Mouse (Mus musculus) gastrocnemius, postnatal 36 days (tissue): ENCODE data around the gene Adh6b. TPM values are rescaled to one million over a fixed set of nuclear protein-coding genes. Genes with fewer than 3 reads are reported as not detected.

Source experiments
- DNase-seq, 2 experiments: peaks; one replicate each; pipeline ENCODE4 v3.0.0; 2022
- intact Hi-C: fragments of 180-260 bp; cut with DNase I; formaldehyde crosslinking; loops from one replicate; pipeline ENCODE4 v1.15.1; 2025
- long read RNA-seq, 2 experiments: library from polyadenylated mRNA; stranded (forward); transcript quantifications; one replicate each; pipeline ENCODE4 v2.0.0; 2021
- total RNA-seq, 2 experiments: library from RNA; stranded (reverse); gene quantifications; 2 replicates each; pipeline ENCODE4 v1.2.3; 2021

Adh6b gene
- not detected for total RNA-seq
- long read RNA-seq, experiment 1 = 0 reads
- long read RNA-seq, experiment 2, partial matches to known transcripts = 1 of 1 reads
- long read RNA-seq, experiment 2, other reads (novel, unspliced or antisense) = 0 of 1 reads

GRCm38 (mm10) chr3:138341471-138341870, at the start of gene Adh6b:
Gene Adh6b, plus strand, starts transcription at chr3:138341775.
- no peak for DNase-seq
- intact Hi-C loops = no loop called here

DNA sequence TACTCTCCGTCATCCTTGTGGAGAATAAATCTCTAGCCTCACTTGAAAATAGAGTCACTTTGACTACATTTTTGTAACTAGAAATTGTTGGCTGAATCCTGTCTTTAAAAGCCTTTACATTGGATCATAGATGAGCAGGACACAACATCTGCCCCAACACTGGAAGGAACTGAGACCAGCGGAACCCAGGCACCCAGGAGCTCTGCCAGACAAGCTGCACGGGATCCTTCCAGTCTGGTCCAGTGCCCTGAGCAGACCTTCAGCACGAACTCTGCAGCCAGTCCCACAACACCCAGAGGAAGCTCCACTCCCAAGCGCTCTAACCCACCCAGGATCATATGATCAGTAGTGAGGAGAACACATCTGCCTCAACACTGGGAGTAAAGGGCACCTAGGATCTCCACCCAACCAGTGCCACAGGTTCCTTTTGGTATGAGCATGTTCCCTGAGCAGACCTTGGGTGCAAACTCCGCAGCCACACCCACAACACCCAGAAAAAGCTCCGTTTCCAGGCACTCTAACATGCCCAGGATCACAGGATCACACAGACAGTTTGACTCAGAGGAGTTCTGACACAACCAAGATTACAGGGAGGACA, 48.2 kb upstream of the Adh6b start:
- DNase-seq = no peak
- intact Hi-C loops = loop anchor here (5.0 kb wide), 1 partner anchor 649 kb away; no protein-coding TSS in a partner anchor

DNA sequence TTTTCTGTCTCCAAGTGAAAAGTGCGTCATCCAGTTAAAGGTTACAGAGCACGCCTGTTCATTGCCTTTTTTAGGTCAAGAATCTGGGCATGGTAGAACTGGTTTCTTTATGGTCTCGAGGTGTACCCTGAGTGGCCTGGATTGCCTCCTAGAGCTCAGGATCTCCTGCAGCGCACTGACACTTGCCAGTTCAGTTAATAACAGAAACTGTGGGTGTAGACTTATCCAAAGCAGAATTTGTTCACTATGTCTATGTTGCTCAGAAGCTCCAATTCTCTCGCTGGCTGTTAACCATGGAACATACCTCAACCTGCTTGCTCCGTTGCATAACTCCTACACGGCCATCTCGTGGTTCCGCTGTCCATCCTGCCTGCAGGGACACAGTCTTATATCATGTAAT, 41.4 kb upstream of the Adh6b start:
- intact Hi-C loops = no loop called here
- DNase-seq = no peak

- DNase-seq = no peak
- intact Hi-C loops = no loop called here
These were observed 38.9 kb upstream of the Adh6b start for GRCm38 (mm10) chr3:138302676-138303075.

DNA sequence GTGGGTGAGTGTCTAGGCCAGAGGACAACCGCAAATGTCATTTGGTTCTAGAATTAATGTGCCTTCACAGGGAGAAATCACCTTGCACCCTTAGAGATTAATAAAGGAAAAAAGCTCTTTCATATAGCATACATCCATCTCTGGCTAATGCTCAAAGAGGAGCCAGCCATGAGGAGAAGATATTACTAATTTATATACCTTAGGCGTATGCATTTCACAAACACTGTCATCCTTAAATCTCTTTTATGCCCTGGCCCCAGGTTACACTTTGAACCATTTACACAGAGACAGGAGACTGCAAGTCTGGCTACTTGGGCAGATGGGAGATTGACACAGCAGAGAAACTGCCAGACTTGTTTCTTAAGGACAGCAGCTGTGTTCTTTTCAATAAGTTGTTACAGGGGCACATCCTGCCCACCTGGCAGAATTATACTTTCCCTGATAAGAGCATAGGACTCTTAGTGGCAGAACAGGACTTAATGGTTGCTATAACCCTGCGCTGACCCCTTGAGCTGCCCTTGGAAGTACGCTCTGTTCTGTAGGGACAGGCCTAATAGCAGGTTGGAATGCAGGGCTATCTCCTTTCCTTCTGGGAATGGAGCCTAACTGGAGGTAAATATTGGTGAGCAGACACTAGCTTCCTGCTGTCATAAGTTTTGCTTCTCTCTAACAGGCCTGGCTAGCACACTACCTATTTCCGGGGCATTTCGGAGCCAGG, 37.6 kb upstream of the Adh6b start:
- intact Hi-C loops = no loop called here

GRCm38 (mm10) chr3:138304489-138304871, 37.1 kb upstream of the Adh6b start:
- no peak for DNase-seq
- intact Hi-C loops = no loop called here

More for the DNA sequence above, 37.6 kb upstream of the Adh6b start:
- no peak for DNase-seq

- intact Hi-C loops = no loop called here
- no peak for DNase-seq
These were observed 35.9 kb upstream of the Adh6b start for GRCm38 (mm10) chr3:138305486-138306289.

DNA sequence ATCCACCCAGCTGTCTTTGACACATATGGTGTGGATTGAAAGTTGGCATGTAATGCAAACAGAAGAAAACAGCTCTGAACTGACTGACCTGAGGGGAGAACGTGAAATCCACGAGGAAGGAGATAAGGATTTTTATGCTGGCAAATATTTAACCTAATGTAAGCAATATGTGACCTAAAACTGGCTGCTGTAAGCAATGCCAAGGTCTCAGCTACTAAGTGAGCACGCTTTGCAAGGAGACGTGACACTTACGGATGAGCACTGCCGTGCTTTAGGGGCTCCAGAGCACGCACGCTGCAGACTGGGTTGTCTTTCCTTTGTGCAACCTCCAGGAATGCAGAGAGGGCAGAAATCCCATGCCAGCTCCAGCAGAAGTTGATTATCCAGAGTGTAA, 35.3 kb upstream of the Adh6b start:
- DNase-seq = no peak
- intact Hi-C loops = no loop called here

DNA sequence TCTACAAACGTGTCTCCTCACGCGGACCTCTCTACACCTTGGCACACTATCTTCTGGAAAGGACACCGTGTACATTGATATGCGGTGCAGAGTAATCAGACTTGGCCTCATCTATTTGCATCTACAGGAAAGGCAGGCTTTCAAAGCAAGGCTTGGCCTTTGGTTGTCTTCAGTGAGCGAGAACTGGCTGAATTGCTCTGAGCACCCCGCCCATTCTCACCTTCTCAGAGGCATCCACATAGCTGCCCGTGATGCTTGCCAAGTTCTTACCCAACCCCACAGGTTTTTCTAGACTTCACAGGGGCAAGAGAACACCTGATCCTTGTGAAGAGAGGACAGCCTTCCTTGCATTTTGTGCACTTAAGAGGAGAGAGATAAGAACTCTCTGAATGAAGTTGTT, 31.7 kb upstream of the Adh6b start:
- DNase-seq = no peak
- intact Hi-C loops = no loop called here

GRCm38 (mm10) chr3:138311015-138311414, 30.6 kb upstream of the Adh6b start:
- intact Hi-C loops = no loop called here
- no peak for DNase-seq

GRCm38 (mm10) chr3:138312965-138313364, 28.6 kb upstream of the Adh6b start, which contains the start of gene Adh6a:
Gene Adh6a, plus strand, starts transcription at chr3:138313286.
- DNase-seq = no peak
- intact Hi-C loops = no loop called here

DNA sequence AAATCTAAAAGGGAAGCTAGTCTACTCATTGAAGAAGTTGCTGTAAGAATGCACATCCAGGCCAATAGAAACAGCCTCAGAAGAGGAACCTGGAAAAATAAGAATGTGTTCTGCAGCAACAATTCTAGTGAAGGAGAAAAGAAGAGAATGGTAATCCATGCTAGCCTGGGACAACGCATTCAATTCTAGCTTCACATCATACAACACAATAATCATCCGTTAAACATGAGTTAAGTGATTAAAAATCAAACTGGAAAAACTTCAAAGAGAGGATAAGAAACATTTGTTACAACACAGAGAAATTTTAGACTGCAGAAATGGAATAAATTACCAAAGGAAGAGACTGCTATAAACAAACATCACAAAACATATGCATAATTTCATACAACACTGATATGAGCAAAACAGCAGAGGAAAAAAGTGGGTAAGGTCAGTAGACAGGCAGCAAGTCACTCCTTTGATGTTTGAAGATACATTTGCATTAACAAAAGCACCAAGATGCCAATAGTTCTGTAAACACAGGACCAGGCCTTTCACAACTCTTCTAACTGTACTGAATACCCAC, 24.6 kb upstream of the Adh6b start:
- no peak for DNase-seq
- intact Hi-C loops = no loop called here

DNA sequence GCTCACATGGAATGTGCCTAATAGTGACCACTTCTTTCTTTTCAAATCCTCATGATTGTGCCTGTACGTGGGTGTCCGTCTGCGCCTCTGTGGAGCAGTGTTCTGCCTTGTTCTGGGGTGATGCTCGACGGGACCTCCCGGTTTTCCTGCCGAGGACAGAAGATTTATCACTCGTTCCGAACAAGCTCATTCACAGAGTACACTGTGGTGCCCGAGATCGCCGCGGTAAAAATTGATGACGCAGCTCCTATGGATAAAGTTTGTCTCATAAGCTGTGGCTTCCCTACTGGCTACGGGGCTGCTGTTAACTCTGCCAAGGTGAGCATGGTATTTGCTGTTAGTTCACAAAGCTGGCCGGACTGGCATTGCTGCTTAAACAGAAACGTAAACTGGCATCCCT, 16.6 kb upstream of the Adh6b start:
- DNase-seq = no peak
- intact Hi-C loops = no loop called here

GRCm38 (mm10) chr3:138325466-138325865, 16.1 kb upstream of the Adh6b start:
- DNase-seq = no peak
- intact Hi-C loops = no loop called here

DNA sequence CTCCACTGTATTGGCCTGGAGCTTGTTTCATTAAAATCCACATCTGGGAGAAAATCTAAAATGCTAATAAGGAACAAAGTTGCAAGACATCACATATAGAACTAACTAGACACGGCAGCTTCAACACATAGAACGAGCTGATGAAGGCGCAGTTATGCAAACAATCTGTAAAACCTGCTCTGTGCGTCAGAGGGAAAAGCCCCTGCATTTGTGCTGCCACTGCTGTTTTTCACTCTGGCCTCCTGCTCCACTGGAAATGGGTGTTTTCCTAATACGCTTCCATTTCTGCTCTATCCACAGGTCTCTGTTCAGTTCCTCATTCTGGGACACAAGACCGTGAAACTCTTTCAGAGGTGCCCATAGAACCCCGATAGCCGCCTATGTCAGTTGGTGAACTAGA, 7.7 kb upstream of the Adh6b start:
- intact Hi-C loops = no loop called here
- no peak for DNase-seq

- intact Hi-C loops = no loop called here
- DNase-seq = no peak
These were observed 7.3 kb upstream of the Adh6b start for GRCm38 (mm10) chr3:138334320-138334719.

DNA sequence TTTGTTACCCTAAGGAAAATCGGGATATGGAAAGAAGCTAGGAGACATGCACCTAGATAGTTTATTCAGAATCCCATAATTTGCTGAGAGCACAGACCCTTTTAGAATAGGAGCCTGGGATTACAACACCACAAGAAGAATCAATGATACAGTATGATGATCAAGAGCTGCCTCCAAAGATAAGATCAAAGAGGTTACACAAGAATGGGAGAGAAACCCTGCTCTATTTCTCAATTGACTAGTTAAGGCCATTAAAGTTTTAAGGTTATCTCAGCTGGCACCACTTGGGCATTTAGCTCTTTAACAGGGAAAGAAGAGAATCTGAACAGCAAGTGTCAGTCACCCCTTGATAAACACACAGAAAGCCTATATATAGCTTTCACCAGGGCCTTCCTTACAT, 6.0 kb upstream of the Adh6b start:
- intact Hi-C loops = no loop called here
- no peak for DNase-seq

GRCm38 (mm10) chr3:138336104-138336754, 5.3 kb upstream of the Adh6b start:
- intact Hi-C loops = no loop called here
- no peak for DNase-seq

DNA sequence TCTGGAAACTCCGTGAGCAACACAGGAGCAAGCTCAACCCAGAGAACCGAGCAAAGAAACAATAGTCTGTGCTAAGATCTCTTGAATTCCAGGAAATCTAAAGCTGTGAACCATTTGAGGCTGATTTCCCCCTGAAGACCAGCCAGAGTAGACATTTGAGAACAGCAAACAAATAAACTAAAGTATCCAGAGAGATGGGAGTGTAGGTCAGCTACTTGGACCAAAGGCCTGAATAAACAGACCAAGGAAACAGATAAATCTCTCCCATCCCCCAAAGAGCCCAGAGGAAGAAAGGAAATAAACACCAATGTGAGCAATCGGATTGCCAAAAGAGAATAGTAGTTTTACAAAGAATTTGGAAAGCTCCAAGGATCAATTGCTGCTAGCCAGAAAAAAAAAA, 5.5 kb downstream of the Adh6b start:
- intact Hi-C loops = no loop called here
- DNase-seq = no peak

DNA sequence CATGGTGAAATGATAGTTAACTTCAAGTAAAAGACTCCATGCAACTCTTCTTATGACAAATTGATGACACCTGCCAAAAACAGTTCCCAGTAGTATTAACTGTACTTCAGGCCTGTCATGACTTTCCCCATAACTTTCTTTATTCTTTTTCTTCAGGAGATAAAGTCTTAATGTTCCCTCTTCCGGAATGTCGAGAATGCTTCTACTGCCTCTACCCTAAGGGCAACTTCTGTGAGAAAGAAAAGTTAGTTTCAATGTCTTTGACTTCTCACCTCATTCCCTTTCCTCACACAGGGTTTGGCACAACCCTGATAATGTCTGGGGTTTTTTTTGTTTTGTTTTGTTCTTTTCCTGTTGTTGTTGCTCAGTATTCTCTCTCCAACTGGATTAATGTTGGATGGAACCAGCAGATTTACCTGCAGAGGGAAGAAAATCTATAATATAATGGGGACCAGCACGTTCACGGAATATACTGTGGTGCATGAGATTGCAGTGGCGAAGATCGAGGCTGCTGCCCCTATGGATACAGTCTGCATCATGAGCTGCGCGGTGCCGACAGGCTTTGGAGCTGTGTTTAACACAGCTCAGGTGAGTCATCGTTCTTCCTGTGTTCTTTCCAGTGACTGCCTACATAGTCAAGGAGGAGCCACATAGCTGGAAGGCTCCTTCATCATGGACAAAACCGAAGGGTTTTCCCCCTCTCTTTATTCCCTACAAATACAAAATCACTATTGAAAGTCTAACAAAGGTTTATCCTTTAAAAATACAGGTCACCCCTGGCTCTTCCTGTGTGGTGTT, 10.6 kb downstream of the Adh6b start:
- intact Hi-C loops = no loop called here
- no peak for DNase-seq
